Mouse (Mus musculus) limb, embryonic 11.5 days (tissue): ENCODE results near the gene Ddx27. TPM values are rescaled to one million over a fixed set of nuclear protein-coding genes. Genes with fewer than 3 reads are reported as not detected.

Source experiments
- ATAC-seq: fragments of 200-750 bp; cut with Nextera tagmentation; 2 replicates; pipeline ENCODE4 v1.8.0; 2017; ENCODE audit warnings: low read depth; ENCODE audit not compliant: insufficient number of reproducible peaks, low FRiP score, low TSS enrichment
- DNase-seq: peaks from one replicate; pipeline ENCODE4 v3.0.0-alpha.2; 2015; ENCODE audit warnings: low spot score
- H3K27ac ChIP-seq: fragments of 300-500 bp; sonication (generic); replicated peaks from 2 replicates; pipeline ENCODE4 v1.5.1; 2014; ENCODE audit warnings: low read depth, mild to moderate bottlenecking, low read length
- H3K27me3 ChIP-seq: fragments of 300-500 bp; sonication (generic); 2 replicates; pipeline ENCODE4 v1.6.1; 2014; ENCODE audit warnings: mild to moderate bottlenecking, low read length, mixed read lengths; ENCODE audit not compliant: control insufficient read depth, insufficient read depth
- H3K36me3 ChIP-seq: fragments of 300-500 bp; sonication (generic); 2 replicates; pipeline ENCODE4 v1.6.1; 2014; ENCODE audit warnings: mild to moderate bottlenecking, low read length, moderate library complexity, mixed read lengths; ENCODE audit not compliant: control insufficient read depth, insufficient read depth
- H3K4me1 ChIP-seq: fragments of 300-500 bp; sonication (generic); 2 replicates; pipeline ENCODE4 v1.6.1; 2014; ENCODE audit warnings: low read length, mixed read lengths; ENCODE audit not compliant: control insufficient read depth, insufficient read depth
- H3K4me2 ChIP-seq: fragments of 300-500 bp; sonication (generic); 2 replicates; pipeline ENCODE4 v1.6.1; 2014; ENCODE audit warnings: low read depth, mild to moderate bottlenecking, moderate library complexity; ENCODE audit not compliant: severe bottlenecking
- H3K4me3 ChIP-seq: fragments of 300-500 bp; sonication (generic); 2 replicates; pipeline ENCODE4 v1.5.1; 2014; ENCODE audit warnings: low read depth, low read length
- H3K9ac ChIP-seq: fragments of 300-500 bp; sonication (generic); 2 replicates; pipeline ENCODE4 v1.6.1; 2014; ENCODE audit warnings: mild to moderate bottlenecking, low read length
- H3K9me3 ChIP-seq: fragments of 300-500 bp; sonication (generic); 2 replicates; pipeline ENCODE4 v1.6.1; 2016; ENCODE audit warnings: low read length; ENCODE audit not compliant: control insufficient read depth
- WGBS: fragments of 180-500 bp; shearing (Covaris S2); extraction: QIAGEN DNeasy Blood & Tissue Kit; methylation state at CpG from one replicate; pipeline ENCODE4 v1.1.7; 2014; 5-methylcytosine and 5-hydroxymethylcytosine counted together
- polyA plus RNA-seq: library from polyadenylated mRNA; unstranded; fragments of >200 nt; fragmentation: Nextera tagmentation; extraction: Ambion mirVana; gene quantifications from 2 replicates; pipeline ENCODE4 v1.2.1, GENCODE M21; 2014

The Ddx27 gene
- polyA plus RNA-seq, 1 experiment from 2014 or later = 49.3 TPM

GRCm38 (mm10) chr2:167038716-167039115 lies 23.7 kb downstream of the Ddx27 start:
- Histone ChIP-seq H3K27me3 (no peaks in the 10 kb centered on the region), H3K27ac (no peak overlapping the region), H3K9ac (no peak overlapping the region), H3K4me1 (no peaks in the 10 kb centered on the region), H3K4me3 (no peak overlapping the region), H3K4me2 (no peak overlapping the region), H3K9me3 (no peaks in the 10 kb centered on the region), H3K36me3 (peaks cover 53% of the 10 kb centered on the region)
- 93% methylated on average over 7 of the region's 7 CpGs for WGBS
- ATAC-seq = no peak
- no peak for DNase-seq

- no peak overlapping the region for H3K9ac ChIP-seq
- H3K27me3 ChIP-seq = no peaks in the 10 kb centered on the region
- no peaks in the 10 kb centered on the region for H3K9me3 ChIP-seq
- WGBS = 80% methylated on average over 8 of the region's 8 CpGs
- H3K4me2 ChIP-seq = no peak overlapping the region
- peaks cover 50% of the 10 kb centered on the region for H3K36me3 ChIP-seq
- DNase-seq = no peak
- H3K4me3 ChIP-seq = no peak overlapping the region
- H3K27ac ChIP-seq = no peak overlapping the region
- ATAC-seq = 0 out of 2 replicates have a peak, but pooled peaks have one; percentile 62
- H3K4me1 ChIP-seq = no peaks in the 10 kb centered on the region
Measured at GRCm38 (mm10) chr2:167039386-167039785, 24.4 kb downstream of the Ddx27 start.

DNA sequence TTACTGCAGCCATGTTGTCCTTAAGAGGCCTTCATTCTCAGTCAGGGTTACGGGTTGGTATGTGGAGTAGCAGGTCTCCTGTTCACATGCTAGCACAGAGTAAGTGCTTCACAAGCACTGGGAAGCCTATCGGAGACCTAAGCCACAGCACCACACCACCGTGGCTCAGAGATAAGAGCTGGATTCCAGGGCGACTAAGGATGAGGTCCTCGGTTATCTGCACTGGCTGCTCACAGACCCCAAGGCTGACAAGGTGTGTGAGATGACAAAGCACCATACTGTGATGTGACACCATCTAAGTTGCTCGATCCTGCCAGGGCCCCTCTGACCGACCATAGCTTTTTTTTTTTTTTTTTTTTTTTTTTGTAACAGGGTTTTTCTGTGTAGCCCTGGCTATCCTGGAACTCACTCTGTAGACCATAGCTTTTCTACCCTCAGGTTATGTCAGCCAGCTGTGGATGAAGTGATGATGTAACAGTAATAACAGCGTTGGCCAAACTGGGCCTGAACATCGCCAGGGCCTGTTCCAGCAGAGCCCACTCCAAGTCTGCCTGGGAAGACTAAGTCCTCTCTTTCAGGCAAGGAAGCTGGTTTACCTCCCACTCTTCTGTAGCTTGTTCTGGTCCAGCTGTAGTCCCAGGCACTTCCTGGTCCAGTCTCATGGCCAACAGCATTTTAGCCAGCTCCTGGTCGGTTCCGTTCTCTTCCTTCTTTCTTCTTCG lies 28.6 kb downstream of the Ddx27 start:
- WGBS = 92% methylated on average over 12 of the region's 12 CpGs
- no peak for DNase-seq

DNA sequence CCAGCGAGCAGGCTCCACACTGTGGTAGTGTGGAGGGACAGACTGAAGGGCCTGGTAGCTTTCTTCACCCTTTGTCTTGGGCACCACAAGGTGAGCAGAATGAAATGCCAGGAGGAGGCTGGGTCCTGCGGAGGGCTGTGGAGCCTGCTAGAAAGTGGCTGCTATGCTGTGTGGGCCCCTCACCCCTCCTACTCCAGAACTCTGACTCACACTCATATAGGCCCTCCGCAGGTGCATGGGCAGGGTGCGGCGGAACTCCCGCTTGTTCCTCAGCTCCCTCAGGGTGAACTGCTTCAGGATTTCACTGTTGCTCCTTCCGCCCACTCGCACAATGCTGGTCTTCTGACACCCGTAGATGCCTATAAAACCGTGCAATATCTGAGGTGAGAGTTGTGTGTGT lies 33.2 kb downstream of the Ddx27 start:
- WGBS = 94% methylated on average over 10 of the region's 10 CpGs
- Histone ChIP-seq H3K4me1 (no peaks in the 10 kb centered on the region), H3K4me3 (no peak overlapping the region), H3K4me2 (no peak overlapping the region), H3K27me3 (no peaks in the 10 kb centered on the region), H3K9ac (no peak overlapping the region), H3K27ac (no peak overlapping the region), H3K9me3 (no peaks in the 10 kb centered on the region), H3K36me3 (peaks cover 10% of the 10 kb centered on the region)
- no peak for ATAC-seq
- DNase-seq = no peak

More for the DNA sequence above, 28.6 kb downstream of the Ddx27 start:
- Histone ChIP-seq H3K9me3 (no peaks in the 10 kb centered on the region), H3K9ac (no peak overlapping the region), H3K4me2 (no peak overlapping the region), H3K4me3 (no peak overlapping the region), H3K27ac (no peak overlapping the region), H3K27me3 (no peaks in the 10 kb centered on the region), H3K36me3 (peaks cover 29% of the 10 kb centered on the region), H3K4me1 (no peaks in the 10 kb centered on the region)
- no peak for ATAC-seq

- ATAC-seq = no peak
- Histone ChIP-seq H3K9ac (no peak overlapping the region), H3K4me2 (no peak overlapping the region), H3K27me3 (no peaks in the 10 kb centered on the region), H3K9me3 (no peaks in the 10 kb centered on the region), H3K36me3 (peaks cover 10% of the 10 kb centered on the region), H3K4me1 (no peaks in the 10 kb centered on the region), H3K4me3 (no peak overlapping the region), H3K27ac (no peak overlapping the region)
- WGBS = 88% methylated on average over 8 of the region's 8 CpGs
- DNase-seq = no peak
Measured at GRCm38 (mm10) chr2:167048698-167049358, 33.8 kb downstream of the Ddx27 start.

- ATAC-seq = no peak
Measured at GRCm38 (mm10) chr2:167053127-167053844, 38.3 kb downstream of the Ddx27 start.

DNA sequence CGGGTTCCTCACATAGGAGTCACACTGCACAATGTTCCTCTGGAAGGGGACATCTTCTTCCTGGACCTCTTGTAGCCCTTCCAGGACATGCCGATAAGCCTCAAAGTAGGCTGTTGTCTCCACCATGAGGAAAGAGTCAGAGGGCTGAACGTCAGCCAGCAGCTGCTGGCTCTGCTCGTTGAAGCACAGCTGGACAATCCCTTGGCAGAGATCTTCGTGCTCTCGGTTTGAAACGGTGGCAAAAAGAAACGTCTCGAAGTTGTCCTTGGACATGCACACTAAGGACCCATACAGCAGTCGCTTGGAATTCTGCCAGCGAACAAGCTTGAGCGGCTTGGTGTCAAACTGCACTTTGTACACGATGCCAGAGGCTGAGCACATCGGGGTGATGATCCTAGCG lies 40.4 kb downstream of the Ddx27 start:
- H3K36me3 ChIP-seq = peaks cover 7% of the 10 kb centered on the region
- H3K9me3 ChIP-seq = no peaks in the 10 kb centered on the region
- WGBS = 93% methylated on average over 15 of the region's 15 CpGs
- H3K27ac ChIP-seq = no peak overlapping the region
- H3K4me1 ChIP-seq = no peaks in the 10 kb centered on the region
- no peak overlapping the region for H3K4me2 ChIP-seq
- no peak overlapping the region for H3K9ac ChIP-seq
- DNase-seq = no peak
- no peak for ATAC-seq
- no peaks in the 10 kb centered on the region for H3K27me3 ChIP-seq
- no peak overlapping the region for H3K4me3 ChIP-seq

More at GRCm38 (mm10) chr2:167053127-167053844, 38.3 kb downstream of the Ddx27 start:
- Histone ChIP-seq H3K4me1 (no peaks in the 10 kb centered on the region), H3K9ac (no peak overlapping the region), H3K27ac (no peak overlapping the region), H3K36me3 (peaks cover 10% of the 10 kb centered on the region), H3K27me3 (no peaks in the 10 kb centered on the region), H3K9me3 (no peaks in the 10 kb centered on the region), H3K4me3 (no peak overlapping the region), H3K4me2 (no peak overlapping the region)
- no peak for DNase-seq
- WGBS = 85% methylated on average over 9 of the region's 9 CpGs

- Histone ChIP-seq H3K9me3 (no peaks in the 10 kb centered on the region), H3K36me3 (peaks cover 7% of the 10 kb centered on the region), H3K27me3 (no peaks in the 10 kb centered on the region), H3K4me1 (peaks cover 4% of the 10 kb centered on the region; the same call in 1 of the 2 replicates), H3K4me2 (no peak overlapping the region), H3K4me3 (no peak overlapping the region), H3K27ac (no peak overlapping the region), H3K9ac (no peak overlapping the region)
- WGBS = 94% methylated on average over 15 of the region's 15 CpGs
- ATAC-seq (no peak), DNase-seq (no peak)
Measured at GRCm38 (mm10) chr2:167056210-167056941, 41.4 kb downstream of the Ddx27 start.
